Mouse (Mus musculus): ENCODE results near the gene Herpud1. TPM values are rescaled to one million over a fixed set of nuclear protein-coding genes. Genes with fewer than 3 reads are reported as not detected.

Gene Herpud1
- total RNA-seq (2021): 112 and 114 TPM in 2 replicates
- long read RNA-seq, experiment 1, transcript Herpud1-205 (8 exons, 1,952 nt): major isoform, 156 of 187 reads
- long read RNA-seq, experiment 1, transcript Herpud1-201 (8 exons, 1,873 nt): minor isoform, 11 of 187 reads
- long read RNA-seq, experiment 1, partial matches to known transcripts: 1 of 187 reads
- long read RNA-seq, experiment 1, other reads (novel, unspliced or antisense): 19 of 187 reads
- long read RNA-seq, experiment 2, transcript Herpud1-201 (8 exons, 1,873 nt): minor isoform, 15 of 202 reads
- long read RNA-seq, experiment 2, transcript Herpud1-205 (8 exons, 1,952 nt): major isoform, 162 of 202 reads
- long read RNA-seq, experiment 2, partial matches to known transcripts: 5 of 202 reads
- long read RNA-seq, experiment 2, other reads (novel, unspliced or antisense): 20 of 202 reads

DNA sequence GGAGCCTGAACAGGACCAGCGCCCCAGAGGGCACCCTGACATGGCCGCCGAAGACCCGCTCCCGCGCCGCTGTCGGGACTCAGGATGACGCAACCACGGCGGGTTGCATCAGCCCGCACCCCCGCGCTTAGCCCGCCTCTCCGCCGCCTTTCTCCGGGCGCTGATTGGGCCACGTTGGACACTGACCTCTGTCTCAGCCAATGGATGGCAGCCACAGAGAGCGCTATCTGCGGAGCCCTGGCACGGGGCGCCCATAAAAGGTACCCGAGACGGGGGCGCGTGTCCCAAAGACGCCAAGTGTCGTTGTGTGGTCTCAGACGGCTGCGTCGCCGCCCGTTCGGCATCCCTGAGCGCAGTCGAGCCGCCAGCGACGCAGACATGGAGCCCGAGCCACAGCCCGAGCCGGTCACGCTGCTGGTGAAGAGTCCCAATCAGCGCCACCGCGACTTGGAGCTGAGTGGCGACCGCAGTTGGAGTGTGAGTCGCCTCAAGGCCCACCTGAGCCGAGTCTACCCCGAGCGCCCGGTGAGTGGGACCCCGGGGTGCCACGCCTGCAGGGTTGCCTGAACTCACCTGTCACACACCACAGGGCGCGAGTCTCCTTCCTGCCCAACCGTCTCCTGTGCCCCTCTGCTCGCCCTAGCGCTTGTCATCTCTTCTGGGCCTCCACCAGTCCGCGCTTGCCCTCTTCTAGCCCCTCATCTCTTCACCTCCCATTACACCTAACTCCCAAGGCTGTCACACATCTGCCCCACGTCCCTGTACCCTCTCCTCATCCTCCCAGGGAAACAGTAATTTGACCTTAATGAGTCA lies at the start of gene Herpud1:
Gene Herpud1, plus strand, starts transcription at position 225 of the 813 bp plus-strand sequence.
- peak; percentile 99 for DNase-seq

DNA sequence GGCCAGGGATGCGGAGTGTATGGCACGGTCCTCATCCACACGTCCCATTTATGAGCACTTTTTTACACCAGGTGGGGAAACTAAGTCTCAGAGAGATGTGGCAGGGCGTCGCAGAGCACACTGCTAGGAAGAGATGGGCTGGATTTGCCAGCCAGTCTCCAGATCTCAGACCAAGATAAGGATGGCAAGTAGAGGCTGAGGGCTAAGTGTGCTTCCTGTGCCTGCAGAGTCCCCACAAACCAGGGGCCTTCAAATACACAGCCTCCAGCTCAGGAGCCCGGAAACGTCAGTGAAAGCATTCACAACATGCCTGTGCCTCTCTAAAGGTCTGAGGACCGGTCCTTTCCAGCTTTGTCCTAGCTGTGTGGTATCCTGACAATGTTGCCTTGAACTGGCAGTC lies 48.7 kb upstream of the Herpud1 start:
- DNase-seq: no peak

DNA sequence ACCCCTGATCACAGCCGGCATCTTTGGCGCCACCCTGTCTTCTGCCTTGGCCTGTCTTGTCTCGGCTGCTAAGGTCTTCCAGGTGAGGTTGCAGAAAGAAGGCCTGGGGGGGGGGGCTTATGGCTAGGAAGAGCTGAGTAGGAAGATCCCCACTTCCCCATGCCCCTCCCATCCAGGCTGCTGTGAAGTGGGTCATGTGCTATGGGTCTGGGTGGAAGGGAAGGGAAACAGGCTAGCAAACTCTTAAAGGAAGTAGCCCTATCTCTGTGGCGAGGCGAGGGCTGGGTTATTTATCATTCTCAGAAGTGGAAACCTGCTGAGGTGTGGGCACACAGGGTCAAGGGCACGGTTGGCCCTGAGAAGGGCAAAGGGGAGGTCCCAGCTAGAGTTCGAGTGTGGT lies 45.4 kb upstream of the Herpud1 start:
- DNase-seq: no peak

DNA sequence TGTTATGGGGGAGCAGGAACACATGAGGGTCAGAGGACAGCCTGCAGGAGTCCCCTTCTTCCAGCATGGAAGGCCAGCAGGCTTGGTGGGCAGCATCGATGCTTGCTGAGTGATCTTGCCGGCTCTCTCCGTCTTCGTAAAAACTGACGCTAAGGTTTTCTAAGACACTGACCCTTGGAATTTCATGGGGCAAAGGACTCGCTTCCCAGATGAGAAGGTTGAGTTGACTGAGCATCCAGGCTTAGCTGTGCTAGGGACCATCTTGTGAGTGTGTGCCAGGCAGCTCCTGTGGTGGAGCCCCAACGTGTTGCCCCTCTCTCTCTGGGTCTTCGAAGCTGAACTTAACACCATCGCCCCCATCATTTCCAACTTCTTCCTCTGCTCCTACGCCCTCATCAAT lies 43.5 kb upstream of the Herpud1 start:
- DNase-seq: no peak

DNA sequence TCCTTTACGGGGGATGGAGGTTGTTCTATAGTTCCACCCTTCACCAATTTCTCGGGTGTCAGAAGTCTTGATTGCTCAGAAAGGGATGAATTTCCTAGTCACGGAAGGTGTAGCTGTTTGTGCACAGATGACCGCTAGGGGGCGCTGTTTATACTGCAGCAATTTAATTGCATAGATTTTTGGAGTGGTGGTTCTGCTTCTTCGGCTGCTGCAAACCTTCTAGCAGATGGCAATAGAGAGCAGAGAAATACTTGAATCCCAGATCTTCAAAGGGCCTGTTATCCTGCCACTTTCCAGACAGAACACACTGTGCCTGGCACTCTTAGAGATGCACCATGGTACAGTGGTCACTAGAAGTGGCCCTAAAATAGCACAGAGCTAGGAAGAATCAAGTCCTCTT lies 42.9 kb upstream of the Herpud1 start:
- peak; percentile 91 for DNase-seq

DNA sequence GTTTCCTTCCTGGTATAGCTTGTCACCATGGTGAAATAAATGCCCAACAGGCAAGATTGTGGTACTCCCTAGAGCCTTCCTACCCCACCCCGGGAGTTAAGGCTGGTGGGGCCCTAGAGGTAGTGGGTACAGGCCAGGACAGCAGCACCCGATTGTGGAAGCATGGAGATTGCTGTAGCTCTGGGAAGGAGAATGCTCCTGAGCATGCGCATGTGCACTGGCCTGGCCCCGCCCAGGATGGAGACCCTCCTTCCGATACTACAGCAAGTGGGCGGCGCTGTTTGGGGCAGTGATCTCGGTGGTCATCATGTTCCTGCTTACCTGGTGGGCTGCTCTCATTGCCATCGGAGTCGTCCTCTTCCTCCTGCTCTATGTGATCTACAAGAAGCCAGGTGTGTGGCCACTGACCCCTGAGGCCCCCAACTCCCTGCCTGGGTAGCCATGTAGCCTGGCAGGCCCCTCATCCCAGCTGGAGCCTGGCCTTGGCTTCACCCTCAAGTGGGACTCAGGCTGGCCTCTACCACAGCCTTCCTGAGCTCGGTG lies 42.4 kb upstream of the Herpud1 start:
- no peak for DNase-seq

DNA sequence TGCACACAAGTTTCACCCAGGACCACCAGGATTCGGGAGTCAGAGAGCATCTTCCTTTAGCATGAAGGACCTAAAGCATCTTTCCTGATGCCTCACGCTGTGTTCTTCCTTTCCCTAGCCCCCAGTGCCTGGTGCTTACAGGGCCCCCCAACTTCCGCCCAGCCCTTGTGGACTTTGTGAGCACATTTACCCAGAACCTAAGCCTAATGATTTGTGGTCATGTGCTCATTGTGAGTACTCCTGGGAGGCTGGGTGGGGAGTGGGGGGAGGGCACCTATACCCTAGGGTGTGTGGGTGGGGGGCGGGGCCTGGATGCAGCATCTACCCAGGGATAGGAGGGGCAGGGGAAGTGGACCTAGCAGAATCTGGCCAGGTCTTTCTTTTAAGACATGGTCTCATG lies 40.6 kb upstream of the Herpud1 start:
- DNase-seq: no peak

DNA sequence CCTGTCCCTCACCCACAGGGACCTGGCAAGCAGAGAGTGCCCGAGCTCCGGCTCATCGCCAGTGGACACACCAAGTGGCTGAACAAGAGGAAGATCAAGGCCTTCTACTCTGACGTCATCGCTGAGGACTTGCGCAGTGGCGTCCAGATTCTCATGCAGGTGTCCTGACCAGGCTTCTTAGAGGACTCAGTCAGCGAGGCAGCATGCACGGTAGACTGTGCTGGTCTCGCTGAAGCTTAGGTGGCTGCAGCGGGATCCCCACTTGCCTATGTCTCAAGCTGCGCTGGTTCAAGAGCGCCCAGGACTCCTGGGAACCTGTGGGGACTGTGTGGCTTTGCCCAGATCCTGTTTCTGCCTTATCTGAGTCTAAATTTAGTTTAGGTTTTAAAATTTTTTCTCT lies 40.0 kb upstream of the Herpud1 start:
- DNase-seq: no peak

DNA sequence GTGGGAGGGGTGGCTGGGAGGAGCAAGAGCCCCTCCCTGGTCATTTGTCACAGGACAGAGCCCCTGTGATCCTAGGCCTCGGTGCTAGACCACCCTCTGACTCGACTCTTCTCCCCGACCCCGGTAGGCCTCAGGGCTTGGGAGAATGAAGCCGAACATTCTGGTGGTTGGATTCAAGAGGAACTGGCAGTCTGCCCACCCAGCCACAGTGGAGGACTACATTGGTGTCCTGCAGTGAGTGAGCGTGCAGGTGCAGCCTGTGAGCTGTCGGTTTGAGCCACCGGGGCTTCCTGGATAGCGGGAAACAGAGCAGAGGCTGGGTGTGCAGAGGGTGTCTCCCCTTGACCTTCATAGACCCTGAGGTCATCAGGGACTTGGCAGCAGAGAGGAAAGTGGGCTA lies 37.8 kb upstream of the Herpud1 start:
- DNase-seq: no peak

DNA sequence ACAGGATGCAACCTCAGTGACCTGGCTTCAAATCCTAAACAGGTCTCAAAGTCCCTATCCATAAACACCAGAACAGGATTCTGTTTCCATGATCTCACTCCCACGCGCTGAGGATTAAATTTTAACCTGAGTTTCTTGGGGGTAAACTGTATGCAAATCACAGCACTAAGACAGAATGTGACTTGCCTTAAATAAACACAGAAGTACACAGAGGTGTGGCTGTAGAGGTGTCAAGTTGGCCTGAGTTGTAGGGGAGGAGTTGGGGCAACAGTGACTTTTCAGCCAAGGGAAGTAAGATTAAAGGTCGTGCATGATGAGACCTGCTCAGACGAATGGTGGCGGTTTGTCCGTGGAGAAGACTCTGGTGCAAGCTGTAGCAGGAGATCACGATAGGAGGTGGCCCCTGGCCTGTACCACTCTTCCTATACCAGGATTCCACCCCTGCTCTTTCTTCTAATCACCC lies 32.1 kb upstream of the Herpud1 start:
- no peak for DNase-seq

DNA sequence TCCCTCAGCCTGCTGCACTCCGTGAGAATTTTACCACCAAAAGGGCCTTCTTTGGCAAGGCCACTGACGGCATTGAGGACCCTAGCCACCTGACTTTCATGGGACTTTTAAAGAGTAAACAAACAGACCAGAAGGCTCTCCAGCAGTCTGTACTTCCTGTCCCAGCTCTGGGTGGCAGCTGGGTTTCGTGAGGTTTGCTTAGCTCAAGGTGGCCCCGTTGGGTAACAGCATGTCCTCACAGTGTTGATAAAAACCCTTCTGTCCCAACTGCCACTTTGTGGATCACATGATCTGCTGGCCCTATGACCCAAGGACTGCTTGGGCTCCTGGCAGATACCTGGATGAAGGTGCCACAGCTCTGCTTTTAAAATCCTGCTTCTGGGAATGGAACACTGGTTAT lies 31.7 kb upstream of the Herpud1 start:
- peak; percentile 55 for DNase-seq

DNA sequence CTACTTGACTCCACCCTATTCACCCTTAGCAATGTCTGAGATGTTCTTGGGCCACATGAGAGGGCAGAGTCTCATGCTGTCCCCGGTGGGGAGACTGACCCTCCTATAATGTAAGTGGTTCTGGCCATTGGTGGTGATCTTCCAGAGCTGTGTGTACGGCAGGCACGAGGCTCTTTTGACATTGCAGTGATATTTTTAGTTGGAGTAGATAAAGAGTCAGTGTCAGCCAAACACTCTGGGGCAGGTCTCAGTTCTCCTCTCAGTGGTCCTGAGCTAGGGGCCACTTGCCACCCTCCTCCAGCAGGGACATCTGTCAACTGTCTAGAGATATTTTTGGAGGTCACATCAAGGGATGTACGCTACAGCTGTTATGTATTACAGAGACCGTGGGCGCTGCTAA lies 29.0 kb upstream of the Herpud1 start:
- no peak for DNase-seq

DNA sequence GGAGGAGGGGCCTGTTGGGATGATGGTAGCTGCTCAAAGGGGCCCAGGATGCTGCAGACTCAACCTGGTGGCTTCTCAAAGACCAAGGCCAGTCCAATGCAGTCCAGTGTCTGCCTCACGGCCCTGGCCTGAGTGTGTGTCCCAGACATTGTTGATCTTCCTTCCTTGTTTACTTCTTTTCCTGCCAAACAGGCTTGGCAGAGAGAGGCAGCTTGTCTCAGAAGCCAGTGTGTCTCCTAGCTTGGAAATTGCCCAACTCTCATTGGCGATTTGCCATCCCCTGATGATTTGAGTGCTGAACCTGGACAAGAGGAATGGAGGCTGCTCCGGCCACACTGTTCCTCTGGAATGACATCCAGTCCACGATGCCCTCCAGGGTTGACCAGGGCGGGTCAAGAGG lies 27.7 kb upstream of the Herpud1 start:
- DNase-seq: peak; percentile 91

DNA sequence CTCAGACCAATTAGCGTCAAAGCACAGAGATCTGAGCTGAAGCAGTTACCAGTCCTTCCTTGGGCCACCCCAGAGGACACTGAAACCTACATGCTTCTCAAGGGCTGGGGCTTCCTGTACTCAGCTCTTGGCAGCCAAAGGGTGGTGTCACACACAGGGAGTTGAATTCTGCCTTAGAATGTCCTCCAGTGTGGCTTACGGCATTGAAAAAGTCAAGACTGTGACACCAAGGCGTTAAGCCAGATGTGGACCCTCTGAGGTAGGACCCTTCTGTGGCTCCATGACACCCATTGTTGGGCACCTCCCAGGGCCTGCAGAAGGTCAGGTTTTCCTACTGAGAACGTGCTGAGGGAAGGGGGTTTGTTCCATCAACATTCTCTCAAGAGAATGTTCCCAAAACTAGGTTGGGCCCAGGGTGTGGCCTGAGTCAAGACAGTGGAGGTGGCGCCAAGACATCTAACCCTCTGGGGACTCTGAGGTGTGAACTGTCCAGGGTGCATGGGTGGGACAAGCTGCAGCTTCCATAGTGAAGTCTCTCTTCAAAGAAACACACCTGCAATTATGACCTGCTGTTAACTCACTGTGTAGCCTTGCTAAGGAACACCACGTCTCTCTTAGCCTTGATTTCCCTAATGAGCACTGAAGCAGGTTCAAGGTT lies 24.3 kb upstream of the Herpud1 start:
- no peak for DNase-seq

DNA sequence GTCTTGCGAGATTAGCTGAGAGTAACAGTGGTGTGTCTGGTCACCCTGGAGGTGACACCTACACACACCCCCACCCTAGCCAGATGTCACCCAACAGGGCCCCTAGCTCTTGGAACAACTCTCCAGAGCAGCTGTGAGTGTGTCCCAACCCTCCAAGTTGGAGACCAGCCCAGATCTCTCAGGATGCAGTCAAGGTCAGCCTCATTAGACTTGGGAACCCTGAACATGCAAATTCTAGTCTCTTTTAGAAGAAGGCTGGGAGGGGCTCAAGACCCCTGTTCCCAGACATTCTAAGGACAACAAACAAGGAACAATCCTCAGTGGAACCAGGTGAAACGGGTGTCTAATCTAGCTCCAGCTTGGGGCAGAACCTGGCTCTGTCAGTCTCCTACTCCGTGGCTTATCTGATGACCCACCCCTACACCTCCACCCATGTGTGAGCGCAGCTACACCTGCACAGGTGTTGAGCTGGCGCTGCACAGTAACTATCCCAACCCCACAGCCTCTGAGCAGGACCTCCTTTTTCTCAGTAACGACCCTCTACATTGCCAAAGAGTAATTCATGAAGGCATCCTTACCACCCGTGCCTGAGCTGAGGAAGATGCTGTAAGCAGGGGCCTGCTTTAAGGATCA lies 23.5 kb upstream of the Herpud1 start:
- DNase-seq: peak; percentile 72

DNA sequence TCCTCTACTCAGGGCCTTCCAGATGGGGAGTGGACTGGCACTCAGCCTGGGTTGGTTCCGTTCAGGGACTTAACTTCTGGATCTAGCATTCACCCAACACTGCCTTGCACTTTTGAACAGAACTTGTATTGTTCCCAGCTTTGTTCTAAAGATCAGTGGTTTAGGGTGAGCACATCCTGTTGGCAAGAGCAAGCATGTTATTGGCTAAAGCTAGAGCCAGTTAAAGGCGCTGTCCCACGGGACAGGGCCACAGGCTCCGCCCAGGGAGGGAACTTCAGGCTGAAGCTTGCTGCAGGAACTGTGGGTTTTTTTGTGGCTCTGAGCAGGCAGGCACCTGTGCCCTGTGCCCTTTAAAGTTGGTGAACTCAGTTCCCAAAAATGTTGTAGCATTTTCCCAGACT lies 22.9 kb upstream of the Herpud1 start:
- peak; percentile 86 for DNase-seq

DNA sequence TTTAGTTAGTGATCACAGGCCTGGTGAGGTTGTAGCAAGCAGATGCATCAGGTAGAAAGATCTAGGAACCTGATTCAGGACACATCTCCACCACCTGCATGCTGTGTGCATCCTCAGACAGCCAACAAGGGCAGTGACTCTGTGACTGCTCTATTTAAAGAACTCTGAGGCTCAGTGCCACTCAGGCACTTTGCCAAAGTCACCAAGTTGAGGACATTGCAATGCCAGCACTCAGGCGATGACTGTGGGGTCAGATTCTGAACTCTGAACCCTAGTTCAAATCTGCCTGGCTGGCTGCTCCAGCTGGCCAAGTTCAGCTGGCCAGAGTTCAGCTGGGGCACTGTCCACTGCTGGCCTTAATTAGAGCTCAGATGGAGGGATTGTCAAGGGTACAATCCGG lies 22.3 kb upstream of the Herpud1 start:
- DNase-seq: peak; percentile 76

DNA sequence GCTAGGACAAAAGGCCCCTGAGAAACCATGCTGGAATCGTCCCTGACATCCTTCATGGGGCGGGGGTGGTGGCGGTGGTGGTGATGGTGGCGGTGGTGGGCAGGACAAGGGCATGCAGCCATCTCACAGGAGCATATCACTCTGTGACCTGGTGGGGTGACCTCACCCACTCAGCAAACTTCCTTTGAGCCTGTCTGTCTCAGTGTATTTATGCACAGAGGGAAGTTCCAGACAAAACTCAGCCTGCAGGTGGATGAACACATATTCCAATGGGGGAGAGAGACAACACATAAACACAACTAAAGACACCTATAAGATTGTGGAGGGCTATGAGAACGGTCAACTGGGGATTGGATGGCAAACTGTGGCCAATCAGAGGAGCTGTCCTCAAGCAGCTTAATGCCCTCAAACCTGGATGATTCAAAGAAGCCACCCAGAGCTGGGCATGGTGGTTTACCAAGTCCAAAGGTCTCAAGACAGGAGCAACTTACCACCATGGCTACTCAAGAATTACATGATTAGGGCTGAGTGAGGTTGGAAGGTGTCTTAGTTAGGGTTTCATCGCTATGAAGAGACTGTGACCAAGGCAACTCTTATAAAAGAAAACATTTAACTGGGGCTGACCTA lies 21.4 kb upstream of the Herpud1 start:
- DNase-seq: no peak

DNA sequence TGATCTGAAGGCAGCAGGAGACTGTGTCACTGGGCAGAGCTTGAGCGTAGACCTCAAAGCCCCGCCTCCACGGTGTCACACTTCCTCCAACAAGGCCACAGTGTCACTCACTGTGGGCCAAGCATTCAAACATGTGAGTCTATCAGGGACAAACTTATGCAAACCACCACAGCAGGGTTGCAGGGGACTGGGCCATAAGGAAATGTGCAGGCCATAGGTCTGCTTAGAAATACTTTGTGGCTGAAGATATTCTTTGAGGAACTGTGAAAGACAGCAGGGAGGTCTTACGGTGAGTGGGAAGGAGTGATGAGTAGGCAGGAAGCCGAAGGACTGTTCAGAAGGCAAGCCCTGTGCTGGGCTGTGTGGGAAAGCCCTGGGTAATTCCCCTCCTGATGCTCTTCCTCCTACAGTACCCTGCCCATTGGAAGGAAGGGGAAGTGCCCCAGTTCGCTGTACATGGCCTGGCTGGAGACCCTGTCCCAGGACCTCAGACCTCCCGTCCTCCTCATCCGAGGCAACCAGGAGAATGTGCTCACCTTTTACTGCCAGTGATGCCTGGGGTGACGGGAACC lies 20.7 kb upstream of the Herpud1 start:
- DNase-seq: peak; percentile 78

DNA sequence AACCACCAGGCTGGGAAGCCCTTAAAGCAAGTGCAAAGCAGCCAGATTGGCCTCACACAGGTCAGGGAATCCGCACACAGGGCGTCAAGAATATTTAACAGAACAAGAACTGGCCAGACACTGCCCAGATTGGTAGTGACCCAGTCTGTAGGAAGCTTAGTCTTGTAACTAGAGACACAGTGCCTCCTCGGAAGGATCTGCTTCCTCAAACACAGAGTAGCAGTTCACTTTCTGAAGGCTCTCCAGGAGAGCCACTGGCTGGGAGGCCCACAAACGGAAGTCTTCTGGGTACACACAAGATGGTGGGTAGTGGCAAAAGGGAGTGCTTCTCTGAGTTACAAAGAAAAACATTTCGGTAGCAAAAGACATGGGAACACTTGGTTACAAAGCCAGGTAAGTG lies 15.4 kb upstream of the Herpud1 start:
- DNase-seq: no peak

DNA sequence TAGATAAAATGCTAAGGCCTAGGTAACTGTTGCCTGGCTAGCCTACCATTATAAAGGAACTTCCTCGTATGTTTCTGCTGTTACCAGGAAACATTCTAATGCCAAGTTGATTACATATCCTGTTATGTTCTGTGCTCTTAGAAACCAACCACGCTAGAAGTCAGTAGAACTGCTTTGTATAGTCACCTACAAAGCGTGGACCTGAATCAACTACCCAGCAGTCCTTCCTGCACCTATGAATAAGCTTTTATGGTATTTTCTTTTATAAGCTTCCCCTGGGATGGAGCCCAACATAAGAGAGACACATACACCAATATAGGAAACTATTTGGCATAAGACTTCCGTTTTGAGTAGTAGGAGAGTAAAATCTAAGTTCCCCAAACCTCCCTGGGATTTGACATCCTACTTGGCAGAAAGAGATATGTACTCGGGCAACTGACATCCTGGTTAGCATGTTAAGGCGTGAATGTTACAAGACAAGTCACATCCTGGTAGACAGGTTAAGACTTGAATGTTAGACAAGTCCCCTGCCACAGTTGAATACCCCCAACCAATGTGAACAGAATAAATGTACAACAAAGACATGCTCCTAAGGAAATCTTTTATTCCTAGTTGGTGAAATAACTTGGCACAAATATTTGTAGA lies 13.2 kb upstream of the Herpud1 start:
- no peak for DNase-seq
